Mouse (Mus musculus) cerebellum, adult 2 months (tissue): Measurements from ENCODE around the gene Cox7a2. TPM values are rescaled to one million over a fixed set of nuclear protein-coding genes. Genes with fewer than 3 reads are reported as not detected.

Experiments
- DNase-seq, 2 experiments: peaks; one replicate each; pipeline ENCODE4 v3.0.0; 2021
- H3K27ac ChIP-seq: fragments of 200-500 bp; 2 replicates; pipeline ENCODE4 v1.5.1; 2012; ENCODE audit warnings: low read length, control low read depth, inconsistent platforms; ENCODE audit not compliant: insufficient read depth
- H3K27me3 ChIP-seq: fragments of 200-500 bp; 2 replicates; pipeline ENCODE4 v1.6.1; 2012; ENCODE audit warnings: inconsistent platforms, mild to moderate bottlenecking, low read length, moderate library complexity; ENCODE audit not compliant: control insufficient read depth, insufficient read depth
- H3K4me1 ChIP-seq: fragments of 200-500 bp; 2 replicates; pipeline ENCODE4 v1.6.1; 2011; ENCODE audit warnings: low read length; ENCODE audit not compliant: control insufficient read depth, insufficient read depth
- H3K4me3 ChIP-seq: fragments of 200-500 bp; replicated peaks from 2 replicates; pipeline ENCODE3; 2011; ENCODE audit warnings: mild to moderate bottlenecking, low read depth, low read length, control low read depth; ENCODE audit not compliant: insufficient read depth
- CTCF ChIP-seq: fragments of 200-500 bp; IDR thresholded peaks from 2 replicates; pipeline ENCODE4 v1.5.1; 2011; ENCODE audit warnings: low read depth, mild to moderate bottlenecking, control low read depth, low read length, moderate library complexity, borderline replicate concordance; ENCODE audit not compliant: insufficient read depth
- POLR2A ChIP-seq: fragments of 200-500 bp; IDR thresholded peaks from 2 replicates; pipeline ENCODE4 v1.6.1; 2011; ENCODE audit warnings: low read length, control low read depth, borderline replicate concordance; ENCODE audit not compliant: insufficient read depth
- WGBS: fragments of 180-500 bp; shearing (Covaris S2); methylation state at CpG from one replicate; pipeline ENCODE4 v1.1.7; 2018; 5-methylcytosine and 5-hydroxymethylcytosine counted together
- polyA plus RNA-seq: library from polyadenylated mRNA; depleted of rRNA; stranded (reverse); fragments of >200 nt; gene quantifications from 2 replicates; pipeline ENCODE4 v1.2.3, GENCODE M21; 2012

Cox7a2 gene
- polyA plus RNA-seq, 1 experiment = 707 TPM

DNA sequence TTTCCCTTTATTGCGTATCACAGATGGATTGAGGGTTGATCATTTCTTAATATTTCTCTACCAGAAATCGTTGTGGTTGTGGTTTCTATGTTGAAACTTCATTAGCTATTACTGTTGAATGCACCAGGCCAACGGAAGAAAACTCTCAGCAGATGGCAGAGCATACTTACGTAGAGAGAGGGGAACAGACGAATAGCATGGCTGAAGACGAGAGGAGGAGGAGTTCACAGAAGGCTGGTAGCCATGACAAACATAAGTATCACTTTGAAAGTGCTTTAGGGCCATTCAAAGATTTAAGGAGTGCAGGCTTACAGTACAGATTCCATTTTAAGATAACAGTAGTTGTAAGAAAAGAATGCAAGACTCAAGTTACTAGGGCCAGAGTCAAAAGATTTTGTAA lies 2.8 kb upstream of the Cox7a2 start:
- no peaks in the 10 kb centered on the region; the same call in 1 of the 2 replicates for H3K4me1 ChIP-seq
- H3K27me3 ChIP-seq = no peaks in the 10 kb centered on the region
- DNase-seq = no peak
- 66% methylated on average over 6 of the region's 6 CpGs for WGBS
- TF ChIP-seq POLR2A (no peak), CTCF (no peak)
- H3K27ac ChIP-seq = no peak overlapping the region
- no peak overlapping the region for H3K4me3 ChIP-seq

DNA sequence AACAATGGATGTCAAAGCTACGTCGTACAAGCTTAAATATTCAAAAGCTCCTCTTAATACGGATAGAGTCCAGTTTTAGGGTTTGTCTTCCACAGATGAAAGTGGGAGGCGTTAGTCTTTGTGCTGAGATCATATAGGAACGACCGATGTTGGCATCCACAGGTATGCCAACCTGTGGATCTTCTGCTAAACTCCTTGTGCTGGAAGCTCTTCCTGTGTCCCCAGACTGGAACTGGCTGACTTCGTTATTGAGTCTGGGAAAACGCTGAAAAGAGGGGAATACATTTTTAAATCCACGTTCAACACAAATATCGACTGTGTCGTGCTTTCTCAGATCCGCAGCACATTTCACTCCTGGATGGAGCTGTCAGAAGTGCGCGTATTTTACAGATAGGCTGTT lies 398 bp upstream of the Cox7a2 start:
- 4% methylated on average over 14 of the region's 14 CpGs for WGBS
- no peaks in the 10 kb centered on the region; the same call in 1 of the 2 replicates for H3K4me1 ChIP-seq
- no peaks in the 10 kb centered on the region for H3K27me3 ChIP-seq
- no peak for TF ChIP-seq CTCF
- no peak for TF ChIP-seq POLR2A
- peak overlapping the region; percentile 92 for H3K4me3 ChIP-seq
- DNase-seq = no peak
- H3K27ac ChIP-seq = no peak overlapping the region

DNA sequence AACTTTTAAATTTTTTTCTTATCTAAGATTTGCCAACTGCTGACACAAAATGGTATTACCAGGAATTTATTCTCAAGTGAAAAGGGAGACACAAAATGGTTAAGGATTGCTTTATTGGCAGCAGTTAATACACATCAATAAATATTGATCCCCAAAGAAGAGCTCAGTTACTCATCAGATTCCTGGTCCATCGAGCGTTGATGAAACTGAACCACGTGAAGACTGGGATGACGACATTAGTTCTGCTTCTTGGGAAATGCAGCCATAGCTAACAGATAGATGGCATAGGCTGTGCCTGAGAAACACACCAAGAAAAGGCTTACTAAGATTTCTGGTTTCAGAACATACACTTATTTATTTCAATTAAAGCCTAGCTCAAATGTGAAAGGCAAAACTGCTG lies 4.4 kb downstream of the Cox7a2 start:
- TF ChIP-seq CTCF (no peak), POLR2A (no peak)
- 85% methylated on average over 4 of the region's 4 CpGs for WGBS
- DNase-seq = no peak
- Histone ChIP-seq H3K27ac (no peak overlapping the region), H3K4me1 (no peaks in the 10 kb centered on the region; the same call in 1 of the 2 replicates), H3K27me3 (no peaks in the 10 kb centered on the region), H3K4me3 (no peak overlapping the region)

DNA sequence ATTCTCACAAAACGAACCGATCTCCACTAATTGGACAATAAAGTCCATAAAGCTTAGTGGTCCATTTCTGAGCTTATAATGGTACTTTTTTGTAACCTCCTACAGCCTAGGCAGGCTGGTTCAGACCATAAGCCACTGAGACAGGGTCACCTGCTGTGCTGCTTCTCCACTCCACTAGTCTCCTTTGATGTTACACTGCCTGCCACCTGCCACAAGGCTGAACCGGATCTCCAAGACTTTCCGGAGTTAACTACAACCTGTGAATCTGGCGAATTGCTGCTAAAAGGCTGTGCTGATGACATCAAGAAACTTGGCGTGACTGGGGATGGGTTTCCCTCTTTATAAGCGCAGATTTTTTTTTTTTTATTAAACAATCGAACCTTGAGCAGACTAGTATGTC lies 7.8 kb downstream of the Cox7a2 start:
- TF ChIP-seq POLR2A (no peak), CTCF (no peak)
- DNase-seq = no peak
- WGBS = 74% methylated on average over 8 of the region's 8 CpGs
- H3K27me3 ChIP-seq = no peaks in the 10 kb centered on the region
- H3K4me1 ChIP-seq = no peaks in the 10 kb centered on the region
- H3K27ac ChIP-seq = no peak overlapping the region
- no peak overlapping the region for H3K4me3 ChIP-seq

GRCm38 (mm10) chr9:79750709-79751108 lies 9.0 kb downstream of the Cox7a2 start:
- TF ChIP-seq POLR2A = no peak
- TF ChIP-seq CTCF = no peak
- no peak overlapping the region for H3K27ac ChIP-seq
- no peak for DNase-seq
- no peaks in the 10 kb centered on the region for H3K27me3 ChIP-seq
- 90% methylated on average over 7 of the region's 7 CpGs for WGBS
- no peak overlapping the region for H3K4me3 ChIP-seq
- H3K4me1 ChIP-seq = no peaks in the 10 kb centered on the region

- H3K27me3 ChIP-seq = no peaks in the 10 kb centered on the region
- DNase-seq = no peak
- TF ChIP-seq POLR2A = no peak
- no peak for TF ChIP-seq CTCF
- WGBS = 40% methylated on average over 4 of the region's 4 CpGs
- no peaks in the 10 kb centered on the region for H3K4me1 ChIP-seq
- H3K27ac ChIP-seq = no peak overlapping the region
- no peak overlapping the region for H3K4me3 ChIP-seq
Measured at GRCm38 (mm10) chr9:79745036-79745435, 14.6 kb downstream of the Cox7a2 start.

DNA sequence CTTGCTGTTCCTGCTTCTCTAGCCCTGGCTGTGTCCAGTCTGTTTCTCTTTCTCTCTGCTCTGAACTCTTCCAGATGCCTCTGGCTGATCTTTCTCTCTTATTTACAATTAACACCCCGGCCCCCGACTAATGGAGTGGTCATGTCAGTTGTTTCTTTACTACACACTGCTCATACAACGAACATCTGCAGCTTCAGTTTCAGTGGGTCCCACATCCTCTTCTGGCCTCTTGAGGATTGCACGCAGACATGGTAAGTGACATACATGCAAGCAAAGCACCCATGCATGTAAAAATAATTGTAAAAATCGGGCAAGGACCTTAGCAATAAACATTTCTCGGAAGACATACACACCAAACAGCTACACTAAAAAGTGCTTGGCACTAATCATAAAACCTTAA lies 24.1 kb downstream of the Cox7a2 start:
- Histone ChIP-seq H3K4me1 (no peaks in the 10 kb centered on the region), H3K4me3 (no peak overlapping the region), H3K27ac (no peak overlapping the region), H3K27me3 (no peaks in the 10 kb centered on the region)
- DNase-seq = no peak
- TF ChIP-seq POLR2A = no peak
- TF ChIP-seq CTCF = no peak
- 83% methylated on average over 6 of the region's 6 CpGs for WGBS

DNA sequence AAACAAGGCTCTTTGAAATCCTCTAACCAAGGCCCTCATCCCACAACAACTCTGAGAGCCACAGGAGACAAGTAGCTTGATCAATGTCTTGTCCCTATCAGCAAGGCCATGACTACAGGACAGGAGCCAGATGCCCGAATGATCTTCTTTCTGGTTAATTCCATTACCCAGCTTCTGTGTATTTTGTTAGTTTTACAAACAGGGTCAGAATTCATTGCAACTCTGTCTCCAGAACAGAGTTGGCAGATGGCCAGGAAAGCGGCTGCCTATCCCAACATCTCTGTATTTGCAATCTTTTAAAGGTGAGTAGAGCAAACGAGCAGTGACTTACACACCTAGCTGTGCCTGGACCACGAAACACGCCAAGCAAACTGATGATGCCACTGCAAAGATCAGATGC lies 29.4 kb downstream of the Cox7a2 start:
- WGBS = 69% methylated on average over 5 of the region's 5 CpGs
- no peak overlapping the region for H3K4me3 ChIP-seq
- H3K27ac ChIP-seq = no peak overlapping the region
- no peak for DNase-seq
- TF ChIP-seq CTCF = no peak
- no peak for TF ChIP-seq POLR2A
- no peaks in the 10 kb centered on the region for H3K4me1 ChIP-seq
- no peaks in the 10 kb centered on the region for H3K27me3 ChIP-seq
